Mouse (Mus musculus): ENCODE results near the gene Cfap70. TPM values are rescaled to one million over a fixed set of nuclear protein-coding genes. Genes with fewer than 3 reads are reported as not detected.

Cfap70 gene
- 1 to 10 TPM in 1 of 2 experiments, under 1 TPM in 1; 0.95 to 2.2 TPM for total RNA-seq (2021)
- long read RNA-seq, experiment 1 = 0 reads
- long read RNA-seq, experiment 2 = 0 reads

- intact Hi-C loops (cut with DNase I) = no loop called here
- DNase-seq (ENCODE audit: extremely low spot score in 1 of 2, low spot score in 2 of 2) = peak; percentile 44 to 51
- H3K27ac ChIP-seq = no peak within 1 kb of the TSS; the same call in 1 of the 2 replicates
- no peak for TF ChIP-seq CTCF (IDR thresholded peaks at IDR 0.05)
- peak within 1 kb of the TSS; percentile 49 for H3K4me3 ChIP-seq
Observed at GRCm38 (mm10) chr14:20451765-20452331, at the start of gene Cfap70. TSS of gene Cfap70 (minus strand) at chr14:20452226.

GRCm38 (mm10) chr14:20499982-20500381 is 48.0 kb upstream of the Cfap70 start:
- Histone ChIP-seq H3K4me3 (no peak overlapping the region), H3K27ac (no peak overlapping the region)
- intact Hi-C loops (cut with DNase I) = no loop called here
- TF ChIP-seq CTCF (IDR thresholded peaks at IDR 0.05) = no peak
- no peak for DNase-seq (ENCODE audit: extremely low spot score in 1 of 2, low spot score in 2 of 2)

DNA sequence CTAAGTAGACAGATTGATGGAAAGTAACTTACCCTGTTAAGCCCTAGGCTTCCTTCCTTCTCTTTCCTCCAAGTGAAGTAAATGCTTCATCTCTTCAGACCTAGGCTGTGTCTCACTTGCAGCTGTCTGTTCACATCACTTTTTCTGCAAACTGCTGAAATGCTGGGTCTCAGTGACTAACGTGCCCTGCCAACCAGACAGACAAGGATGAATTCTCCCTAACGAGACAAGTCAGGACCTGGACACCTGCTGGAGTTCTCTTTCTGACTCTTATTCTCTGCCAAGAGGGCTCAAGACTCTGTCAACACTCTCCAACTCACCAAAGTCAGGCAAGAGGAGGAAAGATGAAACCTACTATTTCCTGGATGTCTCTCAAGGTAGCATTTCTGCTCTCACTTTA is 44.6 kb upstream of the Cfap70 start, which contains the start of gene Mss51:
TSS of gene Mss51 (minus strand) at position 299 of the 400 bp plus-strand sequence.
- no peak for DNase-seq (ENCODE audit: extremely low spot score in 1 of 2, low spot score in 2 of 2)
- intact Hi-C loops (cut with DNase I) = no loop called here
- H3K27ac ChIP-seq = no peak within 1 kb of the TSS
- TF ChIP-seq CTCF (IDR thresholded peaks at IDR 0.05) = no peak
- no peak within 1 kb of the TSS for H3K4me3 ChIP-seq

DNA sequence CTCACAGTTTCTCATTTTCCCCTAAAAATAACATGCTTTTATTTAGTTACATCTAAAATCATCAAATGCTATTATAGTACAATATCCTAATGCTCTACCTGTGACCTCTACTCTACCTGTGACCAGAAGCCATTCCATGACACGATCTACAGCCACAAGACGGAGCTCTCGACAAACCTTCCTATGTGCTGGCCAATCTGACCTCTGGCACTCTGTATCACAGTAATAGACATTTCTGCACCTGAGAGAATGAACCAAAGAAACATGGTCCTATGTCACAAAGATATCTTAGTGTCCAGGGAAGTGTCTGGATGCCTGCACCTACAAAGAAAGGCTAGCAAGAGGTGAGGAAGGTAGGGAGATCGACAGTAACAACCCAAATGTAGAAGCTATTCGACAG is 34.0 kb upstream of the Cfap70 start:
- intact Hi-C loops (cut with DNase I) = no loop called here
- TF ChIP-seq CTCF (IDR thresholded peaks at IDR 0.05) = no peak
- DNase-seq (ENCODE audit: extremely low spot score in 1 of 2, low spot score in 2 of 2) = no peak

DNA sequence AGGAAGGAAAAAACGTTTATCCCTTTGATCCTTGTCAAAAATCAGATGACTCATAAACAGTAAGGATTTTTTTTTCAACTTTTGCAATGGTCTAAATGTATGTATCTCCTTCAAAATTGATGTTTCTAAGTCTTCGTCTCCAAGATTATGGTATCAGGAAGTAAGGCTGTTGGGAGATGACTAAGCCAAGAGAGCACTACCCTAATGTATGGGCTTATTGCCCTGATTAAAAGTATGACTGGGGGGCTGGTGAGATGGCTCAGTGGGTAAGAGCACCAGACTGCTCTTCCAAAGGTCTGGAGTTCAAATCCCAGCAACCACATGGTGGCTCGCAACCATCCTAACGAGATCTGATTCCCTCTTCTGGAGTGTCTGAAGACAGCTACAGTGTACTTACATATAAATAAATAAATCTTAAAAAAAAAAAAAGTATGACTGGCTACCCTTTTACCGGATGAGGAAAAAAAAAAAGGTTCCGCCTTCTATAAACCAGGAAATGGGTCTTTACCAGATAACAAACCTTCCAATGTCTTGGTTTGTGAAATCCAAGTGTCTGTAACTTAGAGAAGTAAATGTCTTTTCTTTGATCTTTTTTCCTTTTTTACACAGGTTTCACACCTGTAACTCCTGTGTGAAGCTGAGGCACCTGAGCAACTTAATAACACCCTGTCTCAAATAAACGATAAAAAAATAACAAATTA is 30.2 kb upstream of the Cfap70 start:
- Histone ChIP-seq H3K27ac (no peak overlapping the region), H3K4me3 (no peak overlapping the region)
- intact Hi-C loops (cut with DNase I) = no loop called here
- DNase-seq (ENCODE audit: extremely low spot score in 1 of 2, low spot score in 2 of 2) = no peak
- no peak for TF ChIP-seq CTCF (IDR thresholded peaks at IDR 0.05)

More for the DNA sequence above, 34.0 kb upstream of the Cfap70 start:
- H3K4me3 ChIP-seq = no peak overlapping the region
- H3K27ac ChIP-seq = no peak overlapping the region

- DNase-seq (ENCODE audit: extremely low spot score in 1 of 2, low spot score in 2 of 2) = no peak
- TF ChIP-seq CTCF (IDR thresholded peaks at IDR 0.05) = no peak
- H3K27ac ChIP-seq = no peak overlapping the region
- H3K4me3 ChIP-seq = no peak overlapping the region
- intact Hi-C loops (cut with DNase I) = no loop called here
Observed at GRCm38 (mm10) chr14:20481211-20481610, 29.2 kb upstream of the Cfap70 start.

DNA sequence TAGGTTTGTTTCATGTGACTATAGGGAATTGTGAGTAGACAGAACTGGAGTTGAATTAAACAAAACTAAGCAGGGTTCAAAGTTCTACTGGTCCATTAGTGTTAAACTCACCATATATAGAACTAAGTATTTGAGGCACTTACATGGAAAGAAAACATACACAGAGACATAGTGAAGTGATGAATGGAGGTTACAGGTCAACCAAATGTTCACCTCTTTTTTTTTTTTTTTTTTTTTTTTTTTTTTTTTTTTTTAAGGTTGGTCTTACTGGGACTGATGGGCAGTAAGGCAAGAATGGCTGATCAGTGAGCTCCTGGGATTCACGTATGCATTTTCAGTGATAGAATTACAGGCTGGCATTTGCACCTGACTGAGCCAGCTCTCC is 28.2 kb upstream of the Cfap70 start:
- intact Hi-C loops (cut with DNase I) = no loop called here
- no peak for DNase-seq (ENCODE audit: extremely low spot score in 1 of 2, low spot score in 2 of 2)
- Histone ChIP-seq H3K27ac (peak overlapping the region; percentile 79; the same call in 1 of the 2 replicates), H3K4me3 (peak overlapping the region; percentile 61)
- TF ChIP-seq CTCF (IDR thresholded peaks at IDR 0.05) = no peak

GRCm38 (mm10) chr14:20479291-20480194 is 27.5 kb upstream of the Cfap70 start, which contains the start of gene Anxa7:
TSS of gene Anxa7 (minus strand) at chr14:20480133.
- peak; percentile 71 to 73 for DNase-seq (ENCODE audit: extremely low spot score in 1 of 2, low spot score in 2 of 2)
- intact Hi-C loops (cut with DNase I) = no loop called here
- Histone ChIP-seq H3K27ac (peak within 1 kb of the TSS; percentile 79), H3K4me3 (peak within 1 kb of the TSS; percentile 61)
- TF ChIP-seq CTCF (IDR thresholded peaks at IDR 0.05) = no peak; the same call in 1 of the 2 replicates

DNA sequence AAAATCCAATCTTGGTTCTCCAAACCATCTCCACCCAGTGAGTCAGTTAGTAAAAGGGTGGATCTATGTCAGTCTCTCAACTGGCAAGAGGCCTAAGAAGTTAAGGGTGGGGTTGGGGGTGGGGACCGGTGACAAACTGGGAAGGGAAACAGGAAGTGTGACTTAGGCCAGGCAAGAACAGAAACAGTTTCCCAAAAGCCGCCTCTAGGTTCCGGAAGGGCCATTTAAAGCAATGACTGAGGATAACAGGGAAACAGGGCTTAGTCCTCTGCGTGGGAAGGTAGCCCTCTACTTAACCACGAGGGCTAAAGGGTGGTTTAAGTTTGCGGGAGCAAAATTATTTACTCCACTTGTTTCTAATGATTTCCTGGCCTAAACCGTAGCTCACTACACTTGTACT is 26.8 kb upstream of the Cfap70 start:
- Histone ChIP-seq H3K27ac (peak overlapping the region; percentile 79), H3K4me3 (peak overlapping the region; percentile 61)
- no peak for DNase-seq (ENCODE audit: extremely low spot score in 1 of 2, low spot score in 2 of 2)
- no peak; the same call in 1 of the 2 replicates for TF ChIP-seq CTCF (IDR thresholded peaks at IDR 0.05)
- intact Hi-C loops (cut with DNase I) = no loop called here

- intact Hi-C loops (cut with DNase I) = no loop called here
- no peak for TF ChIP-seq CTCF (IDR thresholded peaks at IDR 0.05)
- Histone ChIP-seq H3K4me3 (peak overlapping the region; percentile 61), H3K27ac (no peak overlapping the region; the same call in 1 of the 2 replicates)
- DNase-seq (ENCODE audit: extremely low spot score in 1 of 2, low spot score in 2 of 2) = no peak
Observed at GRCm38 (mm10) chr14:20478385-20478784, 26.4 kb upstream of the Cfap70 start.

GRCm38 (mm10) chr14:20477261-20478025 is 25.4 kb upstream of the Cfap70 start:
- no peak for DNase-seq (ENCODE audit: extremely low spot score in 1 of 2, low spot score in 2 of 2)
- no peak overlapping the region for H3K4me3 ChIP-seq
- no peak for TF ChIP-seq CTCF (IDR thresholded peaks at IDR 0.05)
- intact Hi-C loops (cut with DNase I) = no loop called here
- H3K27ac ChIP-seq = no peak overlapping the region
